Mouse (Mus musculus) urinary bladder, postnatal 36 days (tissue): ENCODE results near the gene Nlk.

Experiments
- DNase-seq, 2 experiments: peaks; one replicate each; pipeline ENCODE4 v3.0.0; 2022; ENCODE audit warnings: low spot score in 2 of 2, mixed read lengths in 1 of 2

Gene Nlk

DNA sequence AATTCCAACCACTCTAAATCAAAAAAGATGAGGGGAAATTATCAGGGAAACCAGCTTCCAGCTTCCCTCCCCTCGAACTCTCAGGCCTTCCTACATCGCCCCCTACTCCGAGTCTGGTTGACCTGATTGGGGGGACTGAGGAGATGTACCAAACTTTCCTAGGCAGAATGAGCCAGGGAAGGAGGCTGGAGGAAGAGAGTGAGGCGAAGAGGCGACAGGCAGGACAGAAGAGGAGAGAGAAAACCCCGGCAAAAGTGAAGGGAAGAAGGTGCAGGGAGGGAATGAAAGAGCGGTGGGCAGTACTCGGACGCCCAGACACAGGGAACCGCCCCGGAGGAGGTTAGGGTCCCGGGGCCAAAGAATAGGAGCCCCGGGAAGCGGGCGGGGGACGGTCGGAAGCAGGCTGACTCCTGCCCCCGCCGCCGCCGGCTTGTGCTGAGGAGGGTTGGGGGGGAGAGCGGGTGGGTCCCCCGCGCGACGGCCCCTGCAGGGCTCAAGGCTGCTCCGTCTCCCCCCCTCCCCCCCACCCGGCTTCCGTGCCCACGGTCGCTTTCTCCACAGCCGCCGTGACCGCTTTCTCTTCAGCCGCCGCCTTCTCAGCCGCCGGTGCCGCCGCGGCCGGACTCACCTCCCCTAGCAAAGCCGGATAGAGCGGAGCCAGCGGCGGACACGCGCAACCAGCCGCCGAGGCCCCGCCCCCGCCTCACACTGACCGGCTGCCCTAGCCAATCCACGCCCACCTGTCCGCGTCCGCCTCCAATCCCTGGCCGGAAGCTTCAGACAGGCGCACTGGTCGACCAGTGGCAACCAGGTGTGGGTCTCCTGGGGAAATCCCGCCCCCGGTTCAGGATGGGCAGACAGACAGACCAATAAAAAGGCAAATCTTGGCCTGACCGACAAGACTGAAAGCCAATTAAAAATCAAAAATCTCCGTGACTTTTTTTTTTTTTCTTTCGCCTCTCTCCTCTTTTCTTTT, at the start of gene Nlk:
Nlk (minus strand) TSS at position 597 of the 976 bp plus-strand sequence.
- peak; percentile 98 to 100 for DNase-seq

DNA sequence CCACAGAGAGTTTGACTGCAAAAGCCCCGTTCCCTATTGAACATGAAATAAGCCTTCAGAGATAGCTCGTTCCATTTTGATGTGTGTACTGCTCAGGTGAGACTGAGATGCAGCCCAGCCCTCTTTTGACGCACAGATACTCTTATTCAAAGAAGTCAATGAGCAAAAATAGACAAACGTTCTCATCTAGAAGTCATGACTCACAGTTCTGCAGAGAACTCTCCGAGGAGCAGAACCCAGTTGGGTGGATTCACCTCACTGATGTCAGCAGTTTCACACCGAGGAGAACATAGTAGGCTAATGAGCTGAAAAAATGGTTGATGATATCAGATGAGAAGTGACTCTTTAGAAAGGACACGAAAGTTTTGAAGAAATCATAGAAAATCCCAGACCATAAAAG, 49.1 kb upstream of the Nlk start:
- DNase-seq, result no peak

DNA sequence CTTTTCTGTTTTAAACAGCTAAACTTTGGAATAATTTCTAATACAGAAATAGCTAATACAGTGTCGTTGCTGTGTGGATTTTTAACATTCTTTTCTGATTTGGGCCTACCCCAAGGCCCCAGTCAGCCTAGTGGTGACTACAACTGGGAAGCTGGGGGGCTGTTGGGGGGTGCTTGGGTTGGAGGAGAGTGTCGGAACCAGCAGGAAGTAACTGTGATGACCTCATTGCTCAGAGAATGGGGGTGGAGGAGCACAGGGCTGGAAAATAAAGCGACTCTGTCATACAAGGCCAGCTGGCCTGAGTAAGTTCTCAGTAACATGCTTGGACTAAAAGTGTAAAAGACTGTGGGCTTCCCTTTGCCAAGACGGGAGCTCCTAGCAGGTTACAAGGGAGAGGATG, 48.3 kb upstream of the Nlk start:
- no peak for DNase-seq

- DNase-seq, result no peak
Observed at GRCm38 (mm10) chr11:78742461-78742860, 45.3 kb upstream of the Nlk start.

DNA sequence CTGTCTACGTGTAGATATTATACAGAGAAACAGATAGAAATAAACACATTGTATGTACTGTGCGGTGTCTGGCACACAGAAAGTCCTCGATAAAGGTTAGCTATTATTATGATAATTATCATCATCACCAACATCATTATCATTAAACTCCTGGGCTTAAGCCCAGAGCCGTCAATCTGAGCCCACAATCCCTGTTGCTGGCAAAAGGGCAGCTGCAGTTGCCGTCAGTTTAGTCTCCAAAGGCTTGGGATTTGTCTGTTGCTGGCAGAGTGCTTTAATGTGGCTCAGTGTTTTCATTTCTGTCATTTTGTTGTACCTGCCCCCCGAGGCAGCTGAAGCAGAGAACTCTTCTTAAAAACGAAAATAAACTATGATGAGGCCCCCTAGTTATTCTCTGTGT, 44.8 kb upstream of the Nlk start:
- DNase-seq, result no peak

- DNase-seq, result no peak
Observed at GRCm38 (mm10) chr11:78739361-78739760, 42.2 kb upstream of the Nlk start.

- no peak for DNase-seq
Observed at GRCm38 (mm10) chr11:78736877-78737408, 39.8 kb upstream of the Nlk start.

DNA sequence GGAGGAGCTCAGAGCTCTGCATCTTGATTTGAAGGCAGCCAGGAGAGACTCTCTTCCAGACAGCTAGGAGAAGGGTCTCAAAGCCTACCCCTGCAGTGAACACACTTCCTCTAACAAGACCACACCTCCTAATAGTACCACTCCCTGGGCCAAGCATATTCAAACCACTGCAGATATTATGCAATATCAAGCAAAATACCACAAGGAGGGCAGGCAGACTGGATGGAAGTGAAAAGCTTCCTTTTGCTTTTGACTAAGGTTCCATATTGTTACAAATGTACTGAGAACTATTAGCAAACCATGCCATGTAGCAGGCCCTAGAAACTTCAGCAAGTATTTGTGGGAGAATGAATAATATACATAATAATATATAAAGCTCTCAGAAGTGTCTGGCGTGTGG, 38.0 kb upstream of the Nlk start:
- no peak for DNase-seq

DNA sequence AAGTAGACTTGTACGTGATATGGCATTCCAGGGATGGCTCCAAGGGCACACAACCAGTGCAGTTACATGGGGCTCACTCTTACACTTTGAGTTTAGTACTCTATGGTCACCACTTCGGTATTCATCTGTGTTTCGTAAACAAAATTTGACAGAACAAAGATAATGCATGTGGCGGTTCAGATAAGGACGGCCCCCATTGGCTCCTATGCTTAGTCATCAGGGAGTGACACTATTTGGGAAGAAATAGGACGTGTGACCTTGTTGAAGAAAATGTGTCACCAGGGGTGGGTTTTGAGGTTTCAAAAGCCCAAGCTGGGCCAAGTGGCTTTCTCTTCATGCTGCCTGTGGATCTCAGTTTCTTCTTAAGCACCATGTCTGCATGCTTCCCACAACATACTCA, 35.4 kb upstream of the Nlk start:
- DNase-seq, result no peak

- DNase-seq, result no peak
Observed at GRCm38 (mm10) chr11:78730902-78731301, 33.7 kb upstream of the Nlk start.

DNA sequence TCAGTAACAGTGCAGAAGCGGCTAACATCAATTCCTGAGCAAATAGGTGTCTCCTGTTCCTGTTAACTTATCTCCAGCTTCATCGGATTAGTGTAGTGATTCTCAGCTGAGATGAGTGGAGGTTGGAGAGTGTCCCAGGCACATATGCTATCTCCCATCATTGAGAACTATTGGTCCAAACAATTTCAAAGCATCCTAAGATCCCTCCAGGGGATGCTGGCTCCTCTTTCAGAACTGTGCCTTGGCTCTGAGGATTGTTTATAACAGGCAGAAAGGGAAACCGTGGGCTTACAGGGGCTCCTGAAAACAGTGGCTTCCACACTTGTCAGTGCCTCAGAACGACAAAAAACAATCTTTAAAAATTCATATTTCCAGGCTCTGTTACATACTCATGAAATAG, 30.9 kb upstream of the Nlk start:
- DNase-seq, result no peak

DNA sequence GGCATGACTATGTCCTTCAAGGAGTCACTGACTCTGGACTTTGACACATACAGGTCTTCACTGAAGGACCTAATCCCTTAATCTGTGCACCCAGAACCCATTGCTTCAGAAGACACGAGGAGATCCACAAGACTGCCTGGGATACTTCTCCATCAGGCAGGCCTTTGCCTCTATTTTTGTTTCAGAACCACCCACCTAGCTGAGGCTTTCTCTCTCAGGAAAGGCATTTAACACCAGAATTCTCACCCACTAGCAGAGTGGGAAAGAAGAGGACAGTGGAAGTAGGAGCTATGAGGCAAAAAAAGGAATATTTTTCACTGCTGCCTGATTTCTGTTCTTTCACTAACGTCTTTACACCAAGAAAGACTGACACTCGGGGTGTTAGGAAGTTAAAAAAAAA, 29.2 kb upstream of the Nlk start:
- DNase-seq, result no peak

DNA sequence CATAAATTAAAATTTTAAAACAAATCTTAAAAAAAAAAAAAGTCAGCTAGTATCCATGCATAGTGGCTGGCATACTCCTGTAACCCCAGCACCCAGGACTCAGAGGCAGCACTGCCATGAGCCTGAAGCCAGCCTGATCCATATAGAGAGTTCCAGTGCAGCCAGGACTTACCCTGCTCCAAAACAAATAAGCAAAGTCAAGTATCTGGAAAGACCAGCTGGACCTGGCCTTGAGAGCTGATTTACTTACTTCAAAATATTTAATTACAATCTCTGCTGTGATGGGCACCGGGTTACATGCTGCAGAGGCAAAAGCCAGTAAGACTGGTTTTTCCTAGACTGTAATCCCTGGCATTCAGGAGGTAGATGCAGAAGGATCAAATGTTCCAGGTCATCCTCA, 27.6 kb upstream of the Nlk start:
- no peak for DNase-seq

GRCm38 (mm10) chr11:78721419-78721818, 24.2 kb upstream of the Nlk start:
- no peak for DNase-seq

DNA sequence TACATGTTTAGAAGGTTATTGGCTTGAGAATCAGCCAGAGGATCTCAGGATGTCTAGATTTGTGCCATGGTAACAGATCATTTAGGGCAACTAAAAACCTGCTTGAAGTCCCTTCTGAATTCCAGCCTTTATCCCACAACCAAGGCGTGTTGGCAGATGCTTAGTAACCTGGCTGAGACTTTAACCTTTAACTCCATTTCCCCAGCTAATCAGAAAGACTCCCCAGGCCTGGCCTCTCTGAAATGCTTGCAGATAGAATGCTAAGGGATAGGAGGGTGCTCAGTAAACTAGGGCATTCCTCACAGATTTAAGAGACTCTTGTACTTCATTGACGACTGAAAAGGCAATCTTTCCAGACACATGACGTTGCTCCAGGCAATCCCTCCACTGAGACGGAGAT, 20.5 kb upstream of the Nlk start:
- DNase-seq, result no peak

- DNase-seq, result no peak
Observed at GRCm38 (mm10) chr11:78708642-78709041, 11.5 kb upstream of the Nlk start.

GRCm38 (mm10) chr11:78706026-78706425, 8.9 kb upstream of the Nlk start:
- no peak for DNase-seq

GRCm38 (mm10) chr11:78703085-78703484, 5.9 kb upstream of the Nlk start:
- DNase-seq, result no peak

GRCm38 (mm10) chr11:78702319-78702718, 5.1 kb upstream of the Nlk start:
- DNase-seq, result no peak

DNA sequence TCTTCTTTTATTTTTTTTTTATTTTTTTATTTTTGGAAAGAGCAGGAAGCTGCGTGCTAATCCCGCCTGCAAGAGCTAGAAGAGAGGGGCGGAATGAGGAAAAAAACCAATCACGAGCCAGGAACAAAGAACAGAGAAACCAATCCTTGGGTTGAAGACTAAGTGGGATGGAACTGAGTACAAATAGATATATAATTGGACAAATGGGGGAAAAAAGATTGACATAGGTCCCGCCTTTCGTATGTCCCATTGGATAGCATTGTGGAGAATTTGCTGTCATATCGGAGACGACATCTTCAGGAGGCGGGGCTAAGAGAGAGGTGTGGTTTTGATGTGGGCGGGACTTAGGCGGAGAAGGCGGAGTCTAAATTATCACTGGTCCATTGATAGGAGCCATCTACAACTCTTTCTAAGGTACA, 589 bp upstream of the Nlk start:
- peak; percentile 90 to 92 for DNase-seq

DNA sequence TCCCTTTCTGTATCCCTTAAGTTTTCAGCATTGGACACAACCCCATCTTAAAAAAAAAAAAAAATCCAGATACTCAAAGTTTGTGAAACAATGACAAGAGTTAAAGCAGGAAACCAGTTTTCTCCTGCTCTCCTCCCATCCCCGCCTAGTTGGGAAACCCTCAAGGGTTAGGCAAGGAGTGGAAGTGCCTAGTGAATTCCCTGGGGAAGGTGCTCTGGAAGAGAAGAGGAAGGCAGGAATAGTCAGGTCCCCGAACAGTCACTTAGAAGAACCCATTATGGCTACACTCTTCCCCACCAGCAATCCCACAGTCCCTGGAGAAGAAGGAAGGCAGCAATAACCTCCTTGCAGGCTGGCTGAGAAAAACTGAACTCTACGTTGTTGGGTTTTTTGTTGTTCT, 2.9 kb downstream of the Nlk start:
- DNase-seq, result peak in 1 of 2 experiments; percentile 26

- no peak for DNase-seq
Observed at GRCm38 (mm10) chr11:78693307-78693706, 3.9 kb downstream of the Nlk start.

DNA sequence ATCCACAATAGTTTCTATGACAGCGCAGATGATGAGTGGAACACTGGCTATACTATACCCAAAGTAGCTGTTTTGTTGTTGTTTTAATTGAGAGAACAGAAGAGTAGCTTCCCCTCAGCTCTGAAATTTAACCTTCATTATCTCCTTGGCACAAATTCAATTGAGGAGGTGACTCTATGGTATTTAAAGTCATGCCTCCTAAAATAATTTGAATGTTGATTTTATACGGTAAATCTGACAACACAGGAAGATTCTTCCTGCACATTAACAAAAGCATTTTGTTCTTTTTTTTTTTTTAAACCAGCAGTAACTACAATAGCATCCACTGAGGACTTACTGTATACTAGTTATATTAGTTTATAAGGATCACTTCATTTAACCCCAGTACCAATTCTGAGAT, 6.0 kb downstream of the Nlk start:
- DNase-seq, result no peak
